In genomic region chr6:113934692-113935091, GRCm38 (mm10) we compare ENCODE assay signal across 8 mouse cellular contexts.
DNase-seq lines count a peak whose midpoint lies in the region.

No protein-coding gene starts in this region.

- peak; percentile 53 to 59 for DNase-seq in cerebellum, postnatal 14 days
- no peak for DNase-seq in cerebellum, adult 11 months
- peak; percentile 52 to 53 for DNase-seq in cerebellum, postnatal 36 days
- DNase-seq in layer of hippocampus, postnatal 10 days (ENCODE audit: low spot score in 2 of 2): peak; percentile 49 to 66
- peak; percentile 42 to 71 for DNase-seq in lung, postnatal 4 days
- no peak for DNase-seq in retina, postnatal 1 day
- DNase-seq in thymus, postnatal 4 days: no peak
- DNase-seq in embryo, embryonic 10.5 days (ENCODE audit: low spot score): no peak

Comparison
In these comparisons a context has a peak if more than half of its experiments do, and no peak if none do; other contexts are left out.
1. DNase-seq: peak in cerebellum, postnatal 14 days (2 of 2), cerebellum, postnatal 36 days (2 of 2), layer of hippocampus, postnatal 10 days (2 of 2) and lung, postnatal 4 days (2 of 2); none in cerebellum, adult 11 months (single experiment), retina, postnatal 1 day (single experiment), thymus, postnatal 4 days (single experiment) and embryo, embryonic 10.5 days (single experiment).